Mouse (Mus musculus): ENCODE results near the gene Tpm1. TPM values are rescaled to one million over a fixed set of nuclear protein-coding genes. Genes with fewer than 3 reads are reported as not detected.
A peak's percentile ranks its signal among the peaks of the same experiment; 100 is the strongest.

Gene Tpm1
- 985 and 1,264 TPM in 2 replicates for polyA plus RNA-seq (2014; fragmentation: Nextera tagmentation; extraction: Ambion mirVana)

- Histone ChIP-seq H3K27me3 (replicated peaks; ENCODE audit: control insufficient read depth, insufficient read depth, low read length) (no peaks in the 10 kb centered on the region), H3K4me2 (ENCODE audit: low read depth, low read length) (peak within 1 kb of the TSS; percentile 83), H3K27ac (replicated peaks; ENCODE audit: low read depth, low read length) (peak within 1 kb of the TSS; percentile 86), H3K36me3 (ENCODE audit: control insufficient read depth, insufficient read depth, low read length) (no peaks in the 10 kb centered on the region), H3K4me3 (ENCODE audit: low read depth, low read length) (peak within 1 kb of the TSS; percentile 73), H3K9me3 (ENCODE audit: control insufficient read depth, low read length) (no peaks in the 10 kb centered on the region), H3K4me1 (ENCODE audit: control insufficient read depth, insufficient read depth, low read length) (no peaks in the 10 kb centered on the region), H3K9ac (ENCODE audit: low read depth, low read length) (peak within 1 kb of the TSS; percentile 82)
- under 1% methylated on average over 35 of the region's 51 CpGs for WGBS
- peak; percentile 95 for DNase-seq (ENCODE audit: low spot score)
- peak; percentile 83 for ATAC-seq (ENCODE audit: low read depth)
These were observed at the start of gene Tpm1 for GRCm38 (mm10) chr9:67049086-67049824. Gene Tpm1 (minus strand): TSS chr9:67049406.

- peaks cover 25% of the 10 kb centered on the region for H3K4me1 ChIP-seq (ENCODE audit: control insufficient read depth, insufficient read depth, low read length)
- no peaks in the 10 kb centered on the region for H3K9me3 ChIP-seq (ENCODE audit: control insufficient read depth, low read length)
- no peak for DNase-seq (ENCODE audit: low spot score)
- H3K36me3 ChIP-seq (ENCODE audit: control insufficient read depth, insufficient read depth, low read length): no peaks in the 10 kb centered on the region
- no peak for ATAC-seq (ENCODE audit: low read depth)
- no peaks in the 10 kb centered on the region for H3K27me3 ChIP-seq (replicated peaks; ENCODE audit: control insufficient read depth, insufficient read depth, low read length)
- 82% methylated on average over 2 of the region's 2 CpGs for WGBS
- H3K27ac ChIP-seq (replicated peaks; ENCODE audit: low read depth, low read length): no peak overlapping the region
- no peak overlapping the region for H3K4me3 ChIP-seq (ENCODE audit: low read depth, low read length)
- no peak overlapping the region for H3K4me2 ChIP-seq (ENCODE audit: low read depth, low read length)
- H3K9ac ChIP-seq (ENCODE audit: low read depth, low read length): no peak overlapping the region
These were observed 45.2 kb upstream of the Tpm1 start for GRCm38 (mm10) chr9:67094371-67094770.

DNA sequence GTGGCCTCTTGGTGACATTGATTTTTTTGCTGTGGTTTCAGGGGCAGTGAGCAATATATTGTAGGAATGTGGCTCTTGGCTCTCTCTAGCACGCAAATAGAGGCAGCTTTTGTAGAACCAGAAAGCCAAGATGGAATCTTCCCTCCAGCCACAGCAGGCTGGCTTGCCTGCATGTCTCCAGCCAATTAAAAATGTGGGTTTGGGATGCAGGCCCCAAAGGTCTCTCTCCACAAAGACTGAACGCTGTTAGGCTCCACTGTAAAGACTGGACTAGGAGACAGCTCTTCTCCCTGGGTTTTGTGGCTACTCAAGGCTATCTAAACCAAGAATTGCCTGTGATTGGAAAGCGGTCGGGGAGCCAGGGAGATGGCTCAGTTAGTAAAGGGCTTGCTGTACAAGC, 43.0 kb upstream of the Tpm1 start:
- peak; percentile 60 for DNase-seq (ENCODE audit: low spot score)
- peak overlapping the region; percentile 64 for H3K27ac ChIP-seq (replicated peaks; ENCODE audit: low read depth, low read length)
- ATAC-seq (ENCODE audit: low read depth): peak; percentile 37; the same call in 1 of the 2 replicates

DNA sequence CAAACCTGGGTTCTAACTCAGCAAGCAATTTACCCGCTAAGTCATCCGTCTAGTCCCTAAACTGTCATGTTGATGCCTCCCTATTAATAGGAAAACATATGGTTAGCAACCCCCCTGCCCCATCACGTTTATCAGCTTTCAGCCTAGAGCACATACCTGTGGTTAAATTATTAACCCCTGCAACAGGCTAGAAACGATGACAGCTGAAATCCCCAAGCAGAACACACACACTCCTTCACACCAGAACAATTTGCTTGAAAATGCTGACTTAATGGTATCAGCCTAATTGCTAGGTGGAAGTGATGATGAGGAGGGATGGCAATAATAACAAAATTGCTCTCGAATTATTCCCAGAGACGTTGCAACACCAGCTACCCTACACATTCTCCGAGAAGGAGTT, 42.4 kb upstream of the Tpm1 start:
- Histone ChIP-seq H3K27ac (replicated peaks; ENCODE audit: low read depth, low read length) (peak overlapping the region; percentile 64; the same call in 1 of the 2 replicates), H3K9me3 (ENCODE audit: control insufficient read depth, low read length) (no peaks in the 10 kb centered on the region), H3K4me3 (ENCODE audit: low read depth, low read length) (no peak overlapping the region), H3K9ac (ENCODE audit: low read depth, low read length) (no peak overlapping the region), H3K27me3 (replicated peaks; ENCODE audit: control insufficient read depth, insufficient read depth, low read length) (no peaks in the 10 kb centered on the region), H3K4me1 (ENCODE audit: control insufficient read depth, insufficient read depth, low read length) (peaks cover 20% of the 10 kb centered on the region), H3K4me2 (ENCODE audit: low read depth, low read length) (no peak overlapping the region), H3K36me3 (ENCODE audit: control insufficient read depth, insufficient read depth, low read length) (no peaks in the 10 kb centered on the region)
- WGBS: 42% methylated on average over 7 of the region's 7 CpGs
- DNase-seq (ENCODE audit: low spot score): no peak
- ATAC-seq (ENCODE audit: low read depth): no peak

More for the DNA sequence above, 43.0 kb upstream of the Tpm1 start:
- Histone ChIP-seq H3K4me1 (ENCODE audit: control insufficient read depth, insufficient read depth, low read length) (peaks cover 20% of the 10 kb centered on the region), H3K36me3 (ENCODE audit: control insufficient read depth, insufficient read depth, low read length) (no peaks in the 10 kb centered on the region), H3K27me3 (replicated peaks; ENCODE audit: control insufficient read depth, insufficient read depth, low read length) (no peaks in the 10 kb centered on the region), H3K9ac (ENCODE audit: low read depth, low read length) (no peak overlapping the region), H3K4me3 (ENCODE audit: low read depth, low read length) (no peak overlapping the region), H3K9me3 (ENCODE audit: control insufficient read depth, low read length) (no peaks in the 10 kb centered on the region), H3K4me2 (ENCODE audit: low read depth, low read length) (no peak overlapping the region)
- WGBS: 48% methylated on average over 4 of the region's 4 CpGs

- no peak overlapping the region for H3K9ac ChIP-seq (ENCODE audit: low read depth, low read length)
- WGBS: 90% methylated on average over 11 of the region's 11 CpGs
These were observed 41.9 kb upstream of the Tpm1 start for GRCm38 (mm10) chr9:67091151-67091550.

DNA sequence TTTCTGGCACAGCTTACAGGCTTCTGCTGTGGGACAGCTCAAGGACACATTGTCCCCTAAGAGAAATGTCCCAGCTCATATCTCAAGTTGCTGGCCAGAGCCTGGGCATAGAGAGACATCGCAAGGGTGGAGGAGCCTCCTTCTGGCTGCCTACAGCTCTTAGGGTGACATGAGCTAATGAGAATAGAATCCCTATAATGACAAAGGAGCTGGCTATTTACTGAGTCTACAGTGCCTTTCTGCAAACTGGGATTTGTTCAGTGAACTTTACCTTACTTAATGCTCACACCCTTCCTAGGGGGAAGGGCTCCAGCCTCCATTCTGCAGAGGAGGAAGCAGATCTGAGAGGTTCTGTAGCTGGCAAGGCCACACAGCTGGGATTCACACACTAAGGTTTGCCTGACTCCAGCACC, 41.4 kb upstream of the Tpm1 start:
- H3K4me3 ChIP-seq (ENCODE audit: low read depth, low read length): no peak overlapping the region
- no peaks in the 10 kb centered on the region for H3K27me3 ChIP-seq (replicated peaks; ENCODE audit: control insufficient read depth, insufficient read depth, low read length)
- DNase-seq (ENCODE audit: low spot score) (no peak), ATAC-seq (ENCODE audit: low read depth) (no peak)
- H3K27ac ChIP-seq (replicated peaks; ENCODE audit: low read depth, low read length): 0 out of 2 replicates have a peak overlapping the region, but pooled peaks have one; percentile 31
- H3K9me3 ChIP-seq (ENCODE audit: control insufficient read depth, low read length): no peaks in the 10 kb centered on the region
- no peak overlapping the region for H3K9ac ChIP-seq (ENCODE audit: low read depth, low read length)
- WGBS: 87% methylated on average over 1 of the region's 1 CpGs
- H3K36me3 ChIP-seq (ENCODE audit: control insufficient read depth, insufficient read depth, low read length): no peaks in the 10 kb centered on the region
- no peak overlapping the region for H3K4me2 ChIP-seq (ENCODE audit: low read depth, low read length)
- H3K4me1 ChIP-seq (ENCODE audit: control insufficient read depth, insufficient read depth, low read length): peaks cover 20% of the 10 kb centered on the region

More at GRCm38 (mm10) chr9:67091151-67091550, 41.9 kb upstream of the Tpm1 start:
- Histone ChIP-seq H3K27ac (replicated peaks; ENCODE audit: low read depth, low read length) (0 out of 2 replicates have a peak overlapping the region, but pooled peaks have one; percentile 31), H3K4me2 (ENCODE audit: low read depth, low read length) (no peak overlapping the region), H3K36me3 (ENCODE audit: control insufficient read depth, insufficient read depth, low read length) (no peaks in the 10 kb centered on the region), H3K27me3 (replicated peaks; ENCODE audit: control insufficient read depth, insufficient read depth, low read length) (no peaks in the 10 kb centered on the region), H3K9me3 (ENCODE audit: control insufficient read depth, low read length) (no peaks in the 10 kb centered on the region), H3K4me3 (ENCODE audit: low read depth, low read length) (no peak overlapping the region), H3K4me1 (ENCODE audit: control insufficient read depth, insufficient read depth, low read length) (peaks cover 20% of the 10 kb centered on the region)
- no peak for ATAC-seq (ENCODE audit: low read depth)
- DNase-seq (ENCODE audit: low spot score): no peak

GRCm38 (mm10) chr9:67089167-67089566, 40.0 kb upstream of the Tpm1 start:
- ATAC-seq (ENCODE audit: low read depth) (no peak), DNase-seq (ENCODE audit: low spot score) (no peak)
- 55% methylated on average over 5 of the region's 5 CpGs for WGBS
- Histone ChIP-seq H3K4me1 (ENCODE audit: control insufficient read depth, insufficient read depth, low read length) (peaks cover 20% of the 10 kb centered on the region), H3K27me3 (replicated peaks; ENCODE audit: control insufficient read depth, insufficient read depth, low read length) (no peaks in the 10 kb centered on the region), H3K36me3 (ENCODE audit: control insufficient read depth, insufficient read depth, low read length) (no peaks in the 10 kb centered on the region), H3K9me3 (ENCODE audit: control insufficient read depth, low read length) (no peaks in the 10 kb centered on the region), H3K4me3 (ENCODE audit: low read depth, low read length) (no peak overlapping the region), H3K9ac (ENCODE audit: low read depth, low read length) (no peak overlapping the region), H3K27ac (replicated peaks; ENCODE audit: low read depth, low read length) (no peak overlapping the region), H3K4me2 (ENCODE audit: low read depth, low read length) (no peak overlapping the region)

GRCm38 (mm10) chr9:67083801-67084200, 34.6 kb upstream of the Tpm1 start:
- WGBS: 43% methylated on average over 4 of the region's 4 CpGs
- DNase-seq (ENCODE audit: low spot score): no peak

DNA sequence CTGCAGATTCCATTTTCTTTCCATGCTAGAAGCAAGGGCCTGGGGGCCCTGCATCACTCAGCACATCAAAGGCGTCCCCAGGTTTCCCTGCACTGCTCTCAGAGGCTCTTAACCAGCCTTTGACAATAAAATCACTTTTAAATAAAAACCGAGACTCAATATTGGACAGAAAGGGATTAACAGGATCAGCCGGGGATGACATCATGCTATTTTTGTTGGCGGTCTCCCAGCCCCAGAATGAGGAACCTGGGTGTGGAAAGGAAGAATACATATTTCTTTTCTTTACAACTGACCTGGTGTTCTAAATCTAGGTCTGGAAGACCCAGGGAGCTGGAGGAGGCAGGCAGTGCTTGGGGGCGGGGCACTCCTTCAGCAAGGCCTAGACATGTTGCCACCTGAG, 32.5 kb upstream of the Tpm1 start:
- H3K27ac ChIP-seq (replicated peaks; ENCODE audit: low read depth, low read length): peak overlapping the region; percentile 48
- H3K4me2 ChIP-seq (ENCODE audit: low read depth, low read length): no peak overlapping the region
- WGBS: 32% methylated on average over 5 of the region's 5 CpGs
- H3K4me1 ChIP-seq (ENCODE audit: control insufficient read depth, insufficient read depth, low read length): peaks cover 27% of the 10 kb centered on the region
- H3K27me3 ChIP-seq (replicated peaks; ENCODE audit: control insufficient read depth, insufficient read depth, low read length): no peaks in the 10 kb centered on the region
- H3K9me3 ChIP-seq (ENCODE audit: control insufficient read depth, low read length): no peaks in the 10 kb centered on the region
- ATAC-seq (ENCODE audit: low read depth) (peak; percentile 90), DNase-seq (ENCODE audit: low spot score) (peak; percentile 84)
- no peak overlapping the region for H3K9ac ChIP-seq (ENCODE audit: low read depth, low read length)
- no peaks in the 10 kb centered on the region for H3K36me3 ChIP-seq (ENCODE audit: control insufficient read depth, insufficient read depth, low read length)
- H3K4me3 ChIP-seq (ENCODE audit: low read depth, low read length): no peak overlapping the region

More at GRCm38 (mm10) chr9:67083801-67084200, 34.6 kb upstream of the Tpm1 start:
- Histone ChIP-seq H3K27ac (replicated peaks; ENCODE audit: low read depth, low read length) (no peak overlapping the region), H3K9ac (ENCODE audit: low read depth, low read length) (no peak overlapping the region), H3K4me1 (ENCODE audit: control insufficient read depth, insufficient read depth, low read length) (peaks cover 13% of the 10 kb centered on the region), H3K4me2 (ENCODE audit: low read depth, low read length) (no peak overlapping the region), H3K9me3 (ENCODE audit: control insufficient read depth, low read length) (no peaks in the 10 kb centered on the region), H3K4me3 (ENCODE audit: low read depth, low read length) (no peak overlapping the region), H3K36me3 (ENCODE audit: control insufficient read depth, insufficient read depth, low read length) (no peaks in the 10 kb centered on the region), H3K27me3 (replicated peaks; ENCODE audit: control insufficient read depth, insufficient read depth, low read length) (no peaks in the 10 kb centered on the region)
- no peak for ATAC-seq (ENCODE audit: low read depth)
